Mouse (Mus musculus): Measurements from ENCODE around the gene Il1rapl2. TPM values are rescaled to one million over a fixed set of nuclear protein-coding genes. Genes with fewer than 3 reads are reported as not detected.
"Not testable (repeated sequence)": the region's sequence is repeated elsewhere in the genome, so short reads cannot be mapped to it uniquely, and the experiment has no call there.

Il1rapl2 gene
- total RNA-seq, 1 experiment, result not detected

DNA sequence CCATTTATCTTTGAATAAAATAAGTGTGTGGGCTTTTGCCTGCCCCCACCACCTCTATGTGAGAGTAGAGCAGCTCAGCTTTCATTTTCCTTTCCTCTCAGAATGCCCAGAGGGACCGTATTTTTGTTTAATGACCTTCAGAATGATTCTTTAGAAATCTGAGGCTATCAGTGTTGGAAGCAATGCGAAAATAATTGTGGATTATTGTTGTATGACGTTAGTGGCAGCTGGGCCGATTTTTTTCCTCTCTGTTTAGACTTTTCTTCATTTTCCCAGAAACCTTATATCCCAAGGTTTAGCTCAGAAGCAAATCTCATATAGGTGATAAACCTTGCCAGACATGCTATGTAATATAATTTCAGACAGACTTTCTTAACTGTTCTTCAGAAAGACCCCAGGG, 664.2 kb downstream of the Il1rapl2 start:
- in situ Hi-C loops (cut with MboI; ENCODE audit: low sequenced_read_pairs in 2 of 2, unreplicated experiment in 2 of 2), result no loop called here
- no peak overlapping the region for H3K27ac ChIP-seq (ENCODE audit: insufficient read depth, low read depth, low read length, poor library complexity, severe bottlenecking)
- no peaks in the 10 kb centered on the region for H3K36me3 ChIP-seq (ENCODE audit: control insufficient read depth, insufficient read depth, low read length, poor library complexity, severe bottlenecking)
- H3K4me3 ChIP-seq (ENCODE audit: insufficient read depth in 1 of 2, low read depth in 1 of 2, low read length in 2 of 2, poor library complexity in 1 of 2, severe bottlenecking in 1 of 2), result no peak overlapping the region
- no peaks in the 10 kb centered on the region for H3K9me3 ChIP-seq (ENCODE audit: control insufficient read depth, insufficient read depth, low read depth, low read length)
- no peak for TF ChIP-seq CHD2 (IDR thresholded peaks at IDR 0.05; ENCODE audit: low read depth, low read length)
- TF ChIP-seq HCFC1 (IDR thresholded peaks at IDR 0.05; ENCODE audit: borderline replicate concordance, insufficient read depth, low read length), result no peak
- TF ChIP-seq MAFK (IDR thresholded peaks at IDR 0.05; ENCODE audit: insufficient read depth, low read depth, low read length), result no peak
- TF ChIP-seq ZC3H11A (IDR thresholded peaks at IDR 0.05; ENCODE audit: borderline replicate concordance, low read depth, low read length), result no peak
- TF ChIP-seq ZNF384 (IDR thresholded peaks at IDR 0.05; ENCODE audit: low read depth, low read length), result no peak
- no peak overlapping the region for H3K9ac ChIP-seq (ENCODE audit: insufficient read depth, low read depth, low read length, poor library complexity, severe bottlenecking)
- H3K4me1 ChIP-seq (ENCODE audit: control insufficient read depth in 2 of 2, insufficient read depth in 2 of 2, low read length in 2 of 2, poor library complexity in 1 of 2), result no peaks in the 10 kb centered on the region
- no peak for DNase-seq (ENCODE audit: low read depth, low spot score)

DNA sequence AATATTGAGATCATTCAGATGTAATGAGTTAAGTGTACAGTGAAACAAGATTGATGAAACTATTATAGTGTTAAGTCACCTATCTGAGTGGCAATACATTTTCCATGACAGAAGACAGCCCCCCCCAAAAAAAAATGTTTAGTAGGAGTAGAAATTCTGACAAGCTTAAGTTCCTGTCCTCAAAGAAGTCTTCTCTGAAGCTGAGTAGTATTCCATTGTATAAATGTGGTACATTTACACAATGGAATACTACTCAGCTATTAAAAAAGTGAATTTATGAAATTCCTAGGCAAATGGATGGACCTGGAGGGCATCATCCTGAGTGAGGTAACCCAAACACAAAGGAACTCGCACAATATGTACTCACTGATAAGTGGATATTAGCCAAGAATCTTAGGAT, 778.3 kb downstream of the Il1rapl2 start:
- H3K27ac ChIP-seq (ENCODE audit: insufficient read depth, low read depth, low read length, poor library complexity, severe bottlenecking); DNase-seq (ENCODE audit: low read depth, low spot score); H3K4me3 ChIP-seq (ENCODE audit: insufficient read depth in 1 of 2, low read depth in 1 of 2, low read length in 2 of 2, poor library complexity in 1 of 2, severe bottlenecking in 1 of 2); H3K9me3 ChIP-seq (ENCODE audit: control insufficient read depth, insufficient read depth, low read depth, low read length); in situ Hi-C loops (cut with MboI; ENCODE audit: low sequenced_read_pairs in 2 of 2, unreplicated experiment in 2 of 2); H3K4me1 ChIP-seq (ENCODE audit: control insufficient read depth in 2 of 2, insufficient read depth in 2 of 2, low read length in 2 of 2, poor library complexity in 1 of 2); H3K9ac ChIP-seq (ENCODE audit: insufficient read depth, low read depth, low read length, poor library complexity, severe bottlenecking); H3K36me3 ChIP-seq (ENCODE audit: control insufficient read depth, insufficient read depth, low read length, poor library complexity, severe bottlenecking): not testable (repeated sequence)

GRCm38 (mm10) chrX:138433794-138434193, 863.4 kb downstream of the Il1rapl2 start:
- in situ Hi-C loops (cut with MboI; ENCODE audit: low sequenced_read_pairs in 2 of 2, unreplicated experiment in 2 of 2), result no loop called here
- no peaks in the 10 kb centered on the region for H3K9me3 ChIP-seq (ENCODE audit: control insufficient read depth, insufficient read depth, low read depth, low read length)
- no peak overlapping the region for H3K4me3 ChIP-seq (ENCODE audit: insufficient read depth in 1 of 2, low read depth in 1 of 2, low read length in 2 of 2, poor library complexity in 1 of 2, severe bottlenecking in 1 of 2)
- no peak for TF ChIP-seq ZC3H11A (IDR thresholded peaks at IDR 0.05; ENCODE audit: borderline replicate concordance, low read depth, low read length)
- TF ChIP-seq CHD2 (IDR thresholded peaks at IDR 0.05; ENCODE audit: low read depth, low read length), result no peak
- TF ChIP-seq MAFK (IDR thresholded peaks at IDR 0.05; ENCODE audit: insufficient read depth, low read depth, low read length), result peak; percentile 79
- H3K4me1 ChIP-seq (ENCODE audit: control insufficient read depth in 2 of 2, insufficient read depth in 2 of 2, low read length in 2 of 2, poor library complexity in 1 of 2), result no peaks in the 10 kb centered on the region
- H3K27ac ChIP-seq (ENCODE audit: insufficient read depth, low read depth, low read length, poor library complexity, severe bottlenecking), result no peak overlapping the region
- no peaks in the 10 kb centered on the region for H3K36me3 ChIP-seq (ENCODE audit: control insufficient read depth, insufficient read depth, low read length, poor library complexity, severe bottlenecking)
- DNase-seq (ENCODE audit: low read depth, low spot score), result no peak
- H3K9ac ChIP-seq (ENCODE audit: insufficient read depth, low read depth, low read length, poor library complexity, severe bottlenecking), result no peak overlapping the region

GRCm38 (mm10) chrX:138437939-138438338, 867.5 kb downstream of the Il1rapl2 start:
- H3K4me3 ChIP-seq (ENCODE audit: insufficient read depth in 1 of 2, low read depth in 1 of 2, low read length in 2 of 2, poor library complexity in 1 of 2, severe bottlenecking in 1 of 2), result no peak overlapping the region
- in situ Hi-C loops (cut with MboI; ENCODE audit: low sequenced_read_pairs in 2 of 2, unreplicated experiment in 2 of 2), result no loop called here
- no peak for TF ChIP-seq ZC3H11A (IDR thresholded peaks at IDR 0.05; ENCODE audit: borderline replicate concordance, low read depth, low read length)
- TF ChIP-seq ZNF384 (IDR thresholded peaks at IDR 0.05; ENCODE audit: low read depth, low read length), result no peak
- no peak for TF ChIP-seq HCFC1 (IDR thresholded peaks at IDR 0.05; ENCODE audit: borderline replicate concordance, insufficient read depth, low read length)
- TF ChIP-seq CHD2 (IDR thresholded peaks at IDR 0.05; ENCODE audit: low read depth, low read length), result no peak
- no peak for TF ChIP-seq MAFK (IDR thresholded peaks at IDR 0.05; ENCODE audit: insufficient read depth, low read depth, low read length)
- no peaks in the 10 kb centered on the region for H3K36me3 ChIP-seq (ENCODE audit: control insufficient read depth, insufficient read depth, low read length, poor library complexity, severe bottlenecking)
- no peak for DNase-seq (ENCODE audit: low read depth, low spot score)
- no peak overlapping the region for H3K9ac ChIP-seq (ENCODE audit: insufficient read depth, low read depth, low read length, poor library complexity, severe bottlenecking)
- no peaks in the 10 kb centered on the region for H3K9me3 ChIP-seq (ENCODE audit: control insufficient read depth, insufficient read depth, low read depth, low read length)
- H3K4me1 ChIP-seq (ENCODE audit: control insufficient read depth in 2 of 2, insufficient read depth in 2 of 2, low read length in 2 of 2, poor library complexity in 1 of 2), result no peaks in the 10 kb centered on the region
- H3K27ac ChIP-seq (ENCODE audit: insufficient read depth, low read depth, low read length, poor library complexity, severe bottlenecking), result no peak overlapping the region

GRCm38 (mm10) chrX:138449856-138450255, 879.4 kb downstream of the Il1rapl2 start:
- DNase-seq (ENCODE audit: low read depth, low spot score), result no peak
- H3K9me3 ChIP-seq (ENCODE audit: control insufficient read depth, insufficient read depth, low read depth, low read length), result no peaks in the 10 kb centered on the region
- no peak overlapping the region for H3K27ac ChIP-seq (ENCODE audit: insufficient read depth, low read depth, low read length, poor library complexity, severe bottlenecking)
- in situ Hi-C loops (cut with MboI; ENCODE audit: low sequenced_read_pairs in 2 of 2, unreplicated experiment in 2 of 2), result no loop called here
- H3K36me3 ChIP-seq (ENCODE audit: control insufficient read depth, insufficient read depth, low read length, poor library complexity, severe bottlenecking), result no peaks in the 10 kb centered on the region
- no peaks in the 10 kb centered on the region for H3K4me1 ChIP-seq (ENCODE audit: control insufficient read depth in 2 of 2, insufficient read depth in 2 of 2, low read length in 2 of 2, poor library complexity in 1 of 2)
- H3K9ac ChIP-seq (ENCODE audit: insufficient read depth, low read depth, low read length, poor library complexity, severe bottlenecking), result no peak overlapping the region
- H3K4me3 ChIP-seq (ENCODE audit: insufficient read depth in 1 of 2, low read depth in 1 of 2, low read length in 2 of 2, poor library complexity in 1 of 2, severe bottlenecking in 1 of 2), result no peak overlapping the region
- TF ChIP-seq ZC3H11A (IDR thresholded peaks at IDR 0.05; ENCODE audit: borderline replicate concordance, low read depth, low read length) (no peak), CHD2 (IDR thresholded peaks at IDR 0.05; ENCODE audit: low read depth, low read length) (no peak), MAFK (IDR thresholded peaks at IDR 0.05; ENCODE audit: insufficient read depth, low read depth, low read length) (no peak), HCFC1 (IDR thresholded peaks at IDR 0.05; ENCODE audit: borderline replicate concordance, insufficient read depth, low read length) (no peak), ZNF384 (IDR thresholded peaks at IDR 0.05; ENCODE audit: low read depth, low read length) (no peak)

Data from ES-E14 (cell line).